Mouse (Mus musculus) Patski (cell line): ENCODE measurements at regions not wholly inside any gene's neighbourhood (a gene's known extent, or its start where the extent isn't known, plus 50 kb on each side); places are given as distances from the start of the nearest gene placed in this dataset.
"Not testable (repeated sequence)": the region's sequence is repeated elsewhere in the genome, so short reads cannot be mapped to it uniquely, and the experiment has no call there.

Experiments used
- ATAC-seq: fragments of 100-300 bp; one replicate; pipeline ENCODE4 v1.8.0; 2021
- CTCF ChIA-PET: fragments of 350-600 bp; sonication (Branson Sonifier 250); formaldehyde crosslinking; loops from one replicate; lab custom pipeline; 2022; ENCODE audit warnings: inconsistent platforms; lab: Charles Lee
- POLR2A ChIA-PET: fragments of 350-600 bp; sonication (Branson Sonifier 250); formaldehyde crosslinking; loops from one replicate; lab custom pipeline; 2022; ENCODE audit warnings: antibody characterized with exemption, inconsistent platforms; lab: Charles Lee
- DNase-seq: peaks from one replicate; pipeline ENCODE4 v3.0.0-alpha.2; 2011; ENCODE audit warnings: low read depth, low spot score
- H3K27me3 ChIP-seq: fragments of 371-371 bp; one replicate; pipeline ENCODE4 v1.5.1; 2021
- CTCF ChIP-seq: fragments of 100-300 bp; IDR thresholded peaks from one replicate; pipeline ENCODE4 v1.5.1; 2021
- in situ Hi-C: fragments of 300-500 bp; cut with MboI; formaldehyde crosslinking; loops from 3 replicates; pipeline ENCODE4 v1.11.1; 2018; ENCODE audit warnings: low pct_unique_long_range_greater_than_20kb, mixed read lengths

- POLR2A ChIA-PET = interaction anchor here (0.6 kb wide), 1 partner anchor 922 kb away, joined by 3 read pairs; no protein-coding TSS in a partner anchor
- ATAC-seq (no peak), DNase-seq (no peak)
- CTCF ChIA-PET = interaction anchor here (1.6 kb wide), 1 partner anchor 8 kb away, joined by 3 read pairs; no protein-coding TSS in a partner anchor
- no peak for TF ChIP-seq CTCF
- in situ Hi-C loops = no loop called here
- H3K27me3 ChIP-seq = no peaks in the 10 kb centered on the region
Measured at GRCm38 (mm10) chr10:69034390-69035120, 116.7 kb upstream of the Rhobtb1 start.

- CTCF ChIA-PET = interaction anchor here (1.6 kb wide), 1 partner anchor 9 kb away, joined by 3 read pairs; no protein-coding TSS in a partner anchor
- in situ Hi-C loops, H3K27me3 ChIP-seq, ATAC-seq, DNase-seq, POLR2A ChIA-PET: not testable (repeated sequence)
Measured at GRCm38 (mm10) chr10:69035536-69035935, 115.7 kb upstream of the Rhobtb1 start.

- in situ Hi-C loops = no loop called here
- CTCF ChIA-PET = interaction anchor here (1.3 to 1.6 kb wide), 2 partner anchors 9 to 15 kb away, joined by 3 read pairs; no protein-coding TSS in a partner anchor
- H3K27me3 ChIP-seq = no peaks in the 10 kb centered on the region
- DNase-seq (no peak), ATAC-seq (no peak)
- TF ChIP-seq CTCF = no peak
- POLR2A ChIA-PET = no interaction called here
Measured at GRCm38 (mm10) chr10:69036096-69036495, 115.1 kb upstream of the Rhobtb1 start.

GRCm38 (mm10) chr10:69044171-69044651 is 107.0 kb upstream of the Rhobtb1 start:
- ChIA-PET POLR2A (no interaction called here), CTCF (interaction anchor here (1.4 kb wide), 1 partner anchor 18 kb away, joined by 3 read pairs; no protein-coding TSS in a partner anchor)
- in situ Hi-C loops = no loop called here
- DNase-seq = no peak
- TF ChIP-seq CTCF = no peak
- H3K27me3 ChIP-seq = no peaks in the 10 kb centered on the region
- ATAC-seq = no peak

GRCm38 (mm10) chr10:69045275-69045674 is 106.0 kb upstream of the Rhobtb1 start:
- TF ChIP-seq CTCF = no peak
- no peak for ATAC-seq
- ChIA-PET CTCF (no interaction called here), POLR2A (interaction anchor here (0.6 kb wide), 1 partner anchor 502 kb away, joined by 3 read pairs; no protein-coding TSS in a partner anchor)
- in situ Hi-C loops = no loop called here
- no peak for DNase-seq
- H3K27me3 ChIP-seq = no peaks in the 10 kb centered on the region

GRCm38 (mm10) chr10:69046008-69046555 is 105.2 kb upstream of the Rhobtb1 start:
- TF ChIP-seq CTCF = peak; percentile 15
- CTCF ChIA-PET = no interaction called here
- no peak for DNase-seq
- no peak for ATAC-seq
- in situ Hi-C loops = no loop called here
- POLR2A ChIA-PET = no interaction called here
- H3K27me3 ChIP-seq = no peaks in the 10 kb centered on the region

- in situ Hi-C loops = no loop called here
- ATAC-seq (no peak), DNase-seq (no peak)
- TF ChIP-seq CTCF = no peak
- POLR2A ChIA-PET = no interaction called here
- peaks cover 9% of the 10 kb centered on the region for H3K27me3 ChIP-seq
- CTCF ChIA-PET = no interaction called here
Measured at GRCm38 (mm10) chr10:69078008-69078407, 73.2 kb upstream of the Rhobtb1 start.

GRCm38 (mm10) chr10:69086184-69086583 is 65.0 kb upstream of the Rhobtb1 start:
- no peak for DNase-seq
- ATAC-seq = no peak
- in situ Hi-C loops = no loop called here
- CTCF ChIA-PET = no interaction called here
- POLR2A ChIA-PET = no interaction called here
- H3K27me3 ChIP-seq = peaks cover 4% of the 10 kb centered on the region
- TF ChIP-seq CTCF = no peak

- TF ChIP-seq CTCF = no peak
- no peak for ATAC-seq
- H3K27me3 ChIP-seq = peaks cover 4% of the 10 kb centered on the region
- ChIA-PET POLR2A (no interaction called here), CTCF (no interaction called here)
- DNase-seq = no peak
- in situ Hi-C loops = no loop called here
Measured at GRCm38 (mm10) chr10:69091872-69092271, 59.4 kb upstream of the Rhobtb1 start.

- in situ Hi-C loops = no loop called here
- POLR2A ChIA-PET = no interaction called here
- H3K27me3 ChIP-seq = no peaks in the 10 kb centered on the region
- ATAC-seq (no peak), DNase-seq (no peak)
- no peak for TF ChIP-seq CTCF
- CTCF ChIA-PET = no interaction called here
Measured at GRCm38 (mm10) chr10:69100021-69100420, 51.2 kb upstream of the Rhobtb1 start.

- POLR2A ChIA-PET, ATAC-seq, CTCF ChIA-PET, in situ Hi-C loops, DNase-seq, H3K27me3 ChIP-seq: not testable (repeated sequence)
Measured at GRCm38 (mm10) chr10:69100742-69101141, 50.5 kb upstream of the Rhobtb1 start.
